Mouse (Mus musculus): ENCODE data around the gene Ccl20.

GRCm38 (mm10) chr1:83099160-83099559 is 17.4 kb upstream of the Ccl20 start:
- TF ChIP-seq CTCF (IDR thresholded peaks at IDR 0.05; ENCODE audit: low read depth) (no peak), EP300 (IDR thresholded peaks at IDR 0.05; ENCODE audit: low read depth) (no peak)

All from liver, postnatal 0 days (tissue).